Mouse (Mus musculus) liver, embryonic 14.5 days (tissue): ENCODE measurements around the gene Myo10. TPM values are rescaled to one million over a fixed set of nuclear protein-coding genes. Genes with fewer than 3 reads are reported as not detected.

Experiments
- ATAC-seq: fragments of 200-750 bp; cut with Nextera tagmentation; 2 replicates; pipeline ENCODE4 v1.8.0; 2017; ENCODE audit warnings: moderate number of reproducible peaks, mild to moderate bottlenecking, moderate library complexity; ENCODE audit not compliant: insufficient read depth
- DNase-seq, 3 experiments: peaks; one replicate each; pipeline ENCODE4 v3.0.0-alpha.2; 2012 to 2013; ENCODE audit warnings: low read depth in 3 of 3, low spot score in 3 of 3
- H3K27ac ChIP-seq: fragments of 300-500 bp; sonication (generic); 2 replicates; pipeline ENCODE4 v1.5.1; 2014; ENCODE audit warnings: moderate library complexity, mild to moderate bottlenecking, control low read depth, inconsistent platforms
- H3K27me3 ChIP-seq: fragments of 300-500 bp; sonication (generic); 2 replicates; pipeline ENCODE4 v1.6.1; 2014; ENCODE audit warnings: mild to moderate bottlenecking, low read length, moderate library complexity; ENCODE audit not compliant: control insufficient read depth, insufficient read depth
- H3K36me3 ChIP-seq: fragments of 300-500 bp; sonication (generic); replicated peaks from 2 replicates; pipeline ENCODE4 v1.6.1; 2014; ENCODE audit warnings: low read depth; ENCODE audit not compliant: control insufficient read depth, insufficient read depth
- H3K4me1 ChIP-seq, 2 experiments: fragments of 200-500 bp in 1 of 2; fragments of 300-500 bp in 1 of 2; sonication (generic) in 1 of 2; replicated peaks; 2 replicates each; pipeline ENCODE4 v1.6.1; 2012 to 2014; ENCODE audit warnings: antibody characterized with exemption in 1 of 2, inconsistent platforms in 1 of 2, low read length in 1 of 2; ENCODE audit not compliant: control insufficient read depth in 2 of 2, insufficient read depth in 2 of 2
- H3K4me2 ChIP-seq: fragments of 300-500 bp; sonication (generic); 2 replicates; pipeline ENCODE4 v1.6.1; 2014; ENCODE audit warnings: low read depth, mild to moderate bottlenecking, control low read depth, moderate library complexity
- H3K4me3 ChIP-seq, 2 experiments: fragments of 200-500 bp in 1 of 2; fragments of 300-500 bp in 1 of 2; sonication (generic) in 1 of 2; 2 replicates each; pipeline ENCODE4 v1.5.1; 2012 to 2014; ENCODE audit warnings: low read depth in 2 of 2, low read length in 2 of 2, mild to moderate bottlenecking in 2 of 2, control low read depth in 1 of 2, inconsistent platforms in 1 of 2, moderate library complexity in 1 of 2; ENCODE audit not compliant: insufficient read depth in 1 of 2
- H3K9ac ChIP-seq: fragments of 300-500 bp; sonication (generic); replicated peaks from 2 replicates; pipeline ENCODE4 v1.6.1; 2014; ENCODE audit warnings: mild to moderate bottlenecking, control low read depth, moderate library complexity
- H3K9me3 ChIP-seq: fragments of 300-500 bp; sonication (generic); 2 replicates; pipeline ENCODE4 v1.6.1; 2016; ENCODE audit warnings: low read length, mixed read lengths; ENCODE audit not compliant: control insufficient read depth
- CTCF ChIP-seq: IDR thresholded peaks from 2 replicates; pipeline ENCODE4 v1.5.1; 2016; ENCODE audit warnings: antibody characterized with exemption, low read depth, control low read depth
- EP300 ChIP-seq: IDR thresholded peaks from 2 replicates; pipeline ENCODE4 v1.6.1; 2016; ENCODE audit warnings: antibody characterized with exemption, low read depth
- WGBS: fragments of 180-500 bp; shearing (Covaris S2); extraction: QIAGEN DNeasy Blood & Tissue Kit; methylation state at CpG from one replicate; pipeline ENCODE4 v1.1.7; 2014; ENCODE audit not compliant: insufficient replicate concordance; 5-methylcytosine and 5-hydroxymethylcytosine counted together
- polyA plus RNA-seq, 2 experiments: library from polyadenylated mRNA; depleted of rRNA in 1 of 2; stranded (reverse) in 1 of 2; unstranded in 1 of 2; fragments of >200 nt; fragmentation: Nextera tagmentation in 1 of 2; extraction: Ambion mirVana in 1 of 2; gene quantifications; 2 replicates each; pipeline versions ENCODE4 v1.2.1 to v1.2.3; 2012 to 2014

Gene Myo10
- polyA plus RNA-seq, 2 experiments: 2.6 to 2.9 TPM

DNA sequence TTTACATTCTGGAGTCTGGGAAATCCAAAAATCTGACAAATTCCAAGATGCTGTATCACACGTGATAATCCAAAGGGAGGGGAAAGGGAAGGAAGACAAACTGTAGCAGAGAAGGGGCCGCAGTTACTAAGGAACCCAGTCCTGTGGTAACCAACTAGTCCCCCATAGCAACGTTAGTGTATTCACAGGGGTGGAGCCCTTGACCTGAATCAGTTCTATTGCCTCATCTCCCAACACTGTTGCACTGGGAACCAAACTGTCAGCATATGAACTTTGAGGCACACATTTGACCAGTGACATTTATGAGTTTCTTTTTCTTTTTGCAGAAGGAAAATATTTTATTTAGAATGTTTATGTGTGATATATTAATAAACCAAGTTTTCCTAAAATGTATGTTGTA is 237.1 kb downstream of the Myo10 start:
- ATAC-seq (no peak), DNase-seq (no peak)
- H3K4me3 ChIP-seq: no peak overlapping the region
- H3K27me3 ChIP-seq: no peaks in the 10 kb centered on the region
- no peaks in the 10 kb centered on the region for H3K9me3 ChIP-seq
- TF ChIP-seq EP300: no peak
- TF ChIP-seq CTCF: no peak
- H3K9ac ChIP-seq: no peak overlapping the region
- H3K27ac ChIP-seq: no peak overlapping the region
- H3K4me1 ChIP-seq: no peaks in the 10 kb centered on the region; a peak in 1 of 4 replicates
- 29% methylated on average over 3 of the region's 3 CpGs for WGBS
- H3K36me3 ChIP-seq: no peaks in the 10 kb centered on the region
- no peak overlapping the region for H3K4me2 ChIP-seq

DNA sequence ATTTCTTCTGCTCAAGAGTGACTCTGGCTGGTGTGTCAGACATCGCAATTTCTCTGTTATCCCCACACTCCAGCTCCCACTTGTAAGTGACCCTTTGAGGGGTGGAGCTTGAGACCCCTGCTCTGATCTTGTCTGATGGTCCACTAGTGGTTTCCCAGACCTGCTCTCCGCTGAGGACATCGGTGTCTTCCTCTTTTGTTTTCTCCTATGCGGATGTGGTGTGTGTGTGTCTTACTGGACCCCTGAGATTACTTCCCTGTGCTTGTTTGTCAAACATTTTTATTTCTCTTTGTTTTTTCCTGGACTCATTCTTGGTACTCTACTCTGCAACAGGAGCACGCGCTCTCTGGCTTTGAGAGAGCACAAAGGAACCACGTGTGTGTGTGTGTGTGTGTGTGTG is 239.6 kb downstream of the Myo10 start:
- ATAC-seq: no peak
- no peak overlapping the region for H3K4me2 ChIP-seq
- no peak overlapping the region for H3K27ac ChIP-seq
- no peak overlapping the region for H3K9ac ChIP-seq
- no peaks in the 10 kb centered on the region for H3K36me3 ChIP-seq
- no peak for TF ChIP-seq CTCF
- no peak for TF ChIP-seq EP300
- DNase-seq: no peak
- 47% methylated on average over 7 of the region's 7 CpGs for WGBS
- H3K27me3 ChIP-seq: no peaks in the 10 kb centered on the region
- H3K4me1 ChIP-seq: no peaks in the 10 kb centered on the region; a peak in 1 of 4 replicates
- H3K9me3 ChIP-seq: no peaks in the 10 kb centered on the region
- H3K4me3 ChIP-seq: no peak overlapping the region

Other genes with a start within 250 kb of the Myo10 start
- gene Basp1, start 208.8 kb upstream of the Myo10 start, polyA plus RNA-seq (2012; rRNA removed): 2.7 and 3.8 TPM in 2 replicates
- 1.6 and 1.7 TPM in 2 replicates for gene Basp1, start 208.8 kb upstream of the Myo10 start, polyA plus RNA-seq (2014; fragmentation: Nextera tagmentation; extraction: Ambion mirVana)
- 0.43 and 0.75 TPM in 2 replicates for gene Retreg1, start 220.7 kb downstream of the Myo10 start, polyA plus RNA-seq (2012; rRNA removed)
- gene Retreg1, start 220.7 kb downstream of the Myo10 start, polyA plus RNA-seq (2014; fragmentation: Nextera tagmentation; extraction: Ambion mirVana): 1.6 and 2.4 TPM in 2 replicates